Mouse (Mus musculus) neural tube, embryonic 10.5 days (tissue): ENCODE data around the gene Olfr403.
"Not testable (repeated sequence)": the region's sequence is repeated elsewhere in the genome, so short reads cannot be mapped to it uniquely, and the experiment has no call there.

Experiments
- DNase-seq: peaks from one replicate; pipeline ENCODE4 v3.0.0-alpha.2; 2017; ENCODE audit warnings: low spot score; ENCODE audit errors: extremely low spot score

The Olfr403 gene

GRCm38 (mm10) chr11:74185949-74186348 lies at the start of gene Olfr403:
Gene Olfr403, plus strand, starts transcription at chr11:74186249.
- DNase-seq: no peak

DNA sequence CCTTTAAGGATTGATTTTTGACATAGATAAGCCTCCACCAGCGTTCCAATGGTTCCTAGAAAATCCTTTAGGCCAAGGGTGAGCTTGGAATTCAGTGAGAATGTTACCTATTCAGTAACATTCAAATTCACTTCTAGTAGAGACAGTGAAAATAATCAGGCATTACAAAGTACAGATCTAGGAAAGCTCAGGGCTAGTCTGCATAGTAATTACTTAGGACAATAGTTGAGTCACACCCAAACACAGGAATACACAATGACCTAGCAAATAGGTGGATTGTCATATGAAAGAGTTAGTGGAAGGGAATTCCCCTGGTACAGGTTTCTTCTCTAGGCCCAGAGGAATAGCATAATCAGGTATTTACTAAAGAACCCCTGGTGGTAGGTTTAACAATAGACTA lies 46.0 kb upstream of the Olfr403 start:
- not testable (repeated sequence) for DNase-seq

- no peak for DNase-seq
These were observed 40.2 kb upstream of the Olfr403 start for GRCm38 (mm10) chr11:74145866-74146265.

DNA sequence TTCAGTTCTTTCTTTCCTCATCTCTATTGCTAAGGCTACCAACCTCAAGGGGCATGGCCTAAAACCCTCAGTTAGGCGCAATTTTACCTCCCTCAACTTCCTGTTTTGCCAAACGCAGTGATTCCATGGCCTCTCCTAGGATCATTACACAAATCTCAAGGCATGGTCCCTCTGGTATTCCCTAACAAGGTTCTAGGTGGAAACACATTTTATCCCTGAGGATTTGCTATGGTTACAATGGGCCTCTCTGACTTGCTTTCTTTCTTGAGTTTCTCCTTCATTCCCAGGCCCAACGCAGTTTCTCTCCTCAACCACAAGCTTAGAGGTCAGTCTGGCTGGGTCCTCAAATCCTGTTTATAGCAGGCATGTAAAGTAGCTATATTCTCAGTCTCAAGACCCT lies 32.8 kb upstream of the Olfr403 start, which contains the start of gene Olfr402:
TSS of gene Olfr402 (plus strand) at position 301 of the 400 bp plus-strand sequence.
- no peak for DNase-seq

- DNase-seq: no peak
These were observed 17.3 kb upstream of the Olfr403 start for GRCm38 (mm10) chr11:74168771-74169170.

- DNase-seq: no peak
These were observed 2.9 kb upstream of the Olfr403 start for GRCm38 (mm10) chr11:74183168-74183567.

GRCm38 (mm10) chr11:74183745-74184144 lies 2.3 kb upstream of the Olfr403 start:
- DNase-seq: no peak

GRCm38 (mm10) chr11:74211279-74211678 lies 25.2 kb downstream of the Olfr403 start, which contains the start of gene Olfr43:
Gene Olfr43, minus strand, starts transcription at chr11:74211379.
- no peak for DNase-seq

DNA sequence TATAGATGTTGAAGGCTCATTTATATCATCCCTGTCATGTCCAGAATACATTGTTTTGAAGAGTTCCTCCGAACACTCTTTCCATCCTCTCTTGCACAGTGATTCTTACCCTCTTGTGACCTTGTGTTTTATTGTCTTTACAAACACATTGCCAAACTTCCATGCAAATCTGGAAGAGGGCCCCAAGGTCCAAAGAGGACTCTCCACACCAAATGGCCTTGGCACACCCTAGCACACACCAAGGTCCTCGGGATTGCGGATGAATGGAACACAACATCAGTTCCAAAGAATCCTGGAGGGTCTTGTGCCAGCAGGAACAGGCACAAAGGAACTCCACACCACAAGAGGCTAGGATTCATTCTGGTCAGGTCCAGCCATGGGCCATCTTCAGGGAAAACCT lies 55.2 kb downstream of the Olfr403 start:
- no peak for DNase-seq
